Mouse (Mus musculus) CH12.LX (cell line): ENCODE measurements around the gene Pcp4l1. TPM values are rescaled to one million over a fixed set of nuclear protein-coding genes. Genes with fewer than 3 reads are reported as not detected.

Experiments used
- DNase-seq: peaks from one replicate; pipeline ENCODE4 v3.0.0-alpha.2; 2013; ENCODE audit errors: extremely low read depth
- H3K27ac ChIP-seq: 2 replicates; pipeline ENCODE4 v1.5.1; 2012; ENCODE audit warnings: low read depth, mild to moderate bottlenecking, control low read depth, moderate library complexity; ENCODE audit not compliant: insufficient read depth
- H3K27me3 ChIP-seq: replicated peaks from 2 replicates; pipeline ENCODE3; 2012; ENCODE audit warnings: inconsistent platforms
- H3K36me3 ChIP-seq, 2 experiments: replicated peaks in 1 of 2; 2 replicates each; pipeline versions ENCODE3 to v1.6.1; 2012; ENCODE audit warnings: inconsistent platforms in 1 of 2, low read length in 1 of 2, mild to moderate bottlenecking in 1 of 2, mixed read lengths in 1 of 2, moderate library complexity in 1 of 2; ENCODE audit not compliant: control insufficient read depth in 1 of 2, insufficient read depth in 1 of 2
- H3K4me1 ChIP-seq, 2 experiments: 2 replicates each; pipeline ENCODE4 v1.6.1; 2012; ENCODE audit warnings: inconsistent platforms in 1 of 2, moderate library complexity in 1 of 2; ENCODE audit not compliant: insufficient read depth in 2 of 2, control insufficient read depth in 1 of 2
- H3K4me2 ChIP-seq: 2 replicates; pipeline ENCODE4 v1.6.1; 2012; ENCODE audit warnings: low read depth, mild to moderate bottlenecking, control low read depth; ENCODE audit not compliant: poor library complexity, insufficient read depth, severe bottlenecking
- H3K4me3 ChIP-seq, 3 experiments: fragments of 150-350 bp in 1 of 3; sonication (generic) in 1 of 3; replicated peaks in 1 of 3; 2 replicates each; pipeline versions ENCODE3 to v1.5.1; 2011 to 2012; ENCODE audit warnings: low read depth in 2 of 3, low read length in 2 of 3, mild to moderate bottlenecking in 2 of 3, moderate library complexity in 2 of 3, control low read depth in 1 of 3, improper control_type of control experiment in 1 of 3, inconsistent platforms in 1 of 3, mixed read lengths in 1 of 3; ENCODE audit not compliant: poor library complexity in 1 of 3
- H3K79me2 ChIP-seq: replicated peaks from 2 replicates; pipeline ENCODE4 v1.6.1; 2012; ENCODE audit warnings: mild to moderate bottlenecking, moderate library complexity; ENCODE audit not compliant: control insufficient read depth, poor library complexity, insufficient read depth, severe bottlenecking; ENCODE audit errors: extremely low read depth
- H3K9ac ChIP-seq: 2 replicates; pipeline ENCODE4 v1.6.1; 2012; ENCODE audit warnings: low read depth, mild to moderate bottlenecking, control low read depth, moderate library complexity; ENCODE audit not compliant: insufficient read depth
- H3K9me3 ChIP-seq: replicated peaks from 2 replicates; pipeline ENCODE3; 2012; ENCODE audit warnings: low read length, inconsistent platforms, mixed read lengths
- BHLHE40 ChIP-seq: IDR thresholded peaks from 2 replicates; pipeline ENCODE4 v1.6.1; 2011; ENCODE audit warnings: mild to moderate bottlenecking, low read depth, low read length, improper control_type of control experiment
- CHD1 ChIP-seq: IDR thresholded peaks from 2 replicates; pipeline ENCODE4 v1.6.1; 2012; ENCODE audit warnings: low read depth, low read length, improper control_type of control experiment, inconsistent platforms
- CTCF ChIP-seq, 2 experiments: IDR thresholded peaks in 1 of 2; conservative IDR thresholded peaks in 1 of 2; 2 replicates each; pipeline ENCODE4 v1.5.1; 2011 to 2012; ENCODE audit warnings: low read depth in 2 of 2, low read length in 2 of 2, improper control_type of control experiment in 1 of 2, inconsistent platforms in 1 of 2, mild to moderate bottlenecking in 1 of 2, moderate library complexity in 1 of 2
- E2F4 ChIP-seq: IDR thresholded peaks from 2 replicates; pipeline ENCODE4 v1.6.1; 2011; ENCODE audit warnings: low read depth, low read length, improper control_type of control experiment; ENCODE audit not compliant: insufficient replicate concordance
- ETS1 ChIP-seq: conservative IDR thresholded peaks from 2 replicates; pipeline ENCODE4 v1.6.1; 2012; ENCODE audit warnings: low read depth, mild to moderate bottlenecking, inconsistent platforms, low read length, improper control_type of control experiment, moderate library complexity
- IRF4 ChIP-seq: IDR thresholded peaks from 2 replicates; pipeline ENCODE4 v1.6.1; 2014; ENCODE audit warnings: low read depth, mild to moderate bottlenecking, inconsistent platforms, low read length, improper control_type of control experiment
- JUN ChIP-seq: IDR thresholded peaks from 2 replicates; pipeline ENCODE4 v1.6.1; 2011; ENCODE audit warnings: low read depth, mild to moderate bottlenecking, low read length, improper control_type of control experiment, moderate library complexity; ENCODE audit not compliant: insufficient read depth
- JUND ChIP-seq: conservative IDR thresholded peaks from 2 replicates; pipeline ENCODE4 v1.6.1; 2011; ENCODE audit warnings: low read depth, low read length, improper control_type of control experiment
- KAT2A ChIP-seq: IDR thresholded peaks from 2 replicates; pipeline ENCODE4 v1.6.1; 2012; ENCODE audit warnings: low read length, improper control_type of control experiment, inconsistent platforms; ENCODE audit not compliant: insufficient replicate concordance
- MAFK ChIP-seq: IDR thresholded peaks from 2 replicates; pipeline ENCODE4 v1.6.1; 2011; ENCODE audit warnings: low read length, improper control_type of control experiment; ENCODE audit not compliant: insufficient replicate concordance
- MAX ChIP-seq: IDR thresholded peaks from 2 replicates; pipeline ENCODE4 v1.6.1; 2011; ENCODE audit warnings: low read length, improper control_type of control experiment
- MAZ ChIP-seq: IDR thresholded peaks from 2 replicates; pipeline ENCODE4 v1.6.1; 2012; ENCODE audit warnings: low read depth, mild to moderate bottlenecking, inconsistent platforms, low read length, improper control_type of control experiment, moderate library complexity
- MXI1 ChIP-seq: IDR thresholded peaks from 2 replicates; pipeline ENCODE4 v1.6.1; 2011; ENCODE audit warnings: mild to moderate bottlenecking, low read depth, low read length, improper control_type of control experiment
- PAX5 ChIP-seq: IDR thresholded peaks from 2 replicates; pipeline ENCODE4 v1.6.1; 2012; ENCODE audit warnings: low read length, inconsistent platforms, mixed read lengths
- POLR2A ChIP-seq: IDR thresholded peaks from 2 replicates; pipeline ENCODE4 v1.6.1; 2011; ENCODE audit warnings: low read depth, mild to moderate bottlenecking, improper control_type of control experiment, low read length
- POLR2AphosphoS2 ChIP-seq: IDR thresholded peaks from 2 replicates; pipeline ENCODE4 v1.6.1; 2011; ENCODE audit warnings: low read depth, low read length, improper control_type of control experiment
- RAD21 ChIP-seq: IDR thresholded peaks from 2 replicates; pipeline ENCODE4 v1.6.1; 2011; ENCODE audit warnings: low read depth, mild to moderate bottlenecking, low read length, improper control_type of control experiment, moderate library complexity
- SMC3 ChIP-seq: IDR thresholded peaks from 2 replicates; pipeline ENCODE4 v1.6.1; 2011; ENCODE audit warnings: low read depth, low read length, improper control_type of control experiment
- TBP ChIP-seq: conservative IDR thresholded peaks from 2 replicates; pipeline ENCODE4 v1.6.1; 2011; ENCODE audit warnings: low read depth, low read length, improper control_type of control experiment
- UBTF ChIP-seq: IDR thresholded peaks from 2 replicates; pipeline ENCODE4 v1.6.1; 2012; ENCODE audit warnings: low read depth, mild to moderate bottlenecking, inconsistent platforms, low read length, improper control_type of control experiment, moderate library complexity
- ZMIZ1 ChIP-seq: IDR thresholded peaks from 2 replicates; pipeline ENCODE4 v1.6.1; 2012; ENCODE audit warnings: low read depth, mild to moderate bottlenecking, inconsistent platforms, low read length, improper control_type of control experiment
- ZNF384 ChIP-seq: IDR thresholded peaks from 2 replicates; pipeline ENCODE4 v1.6.1; 2012; ENCODE audit warnings: low read depth, low read length, improper control_type of control experiment, inconsistent platforms
- dilution Hi-C: fragments of 300-500 bp; cut with MboI; formaldehyde crosslinking; loops from 2 replicates; pipeline ENCODE4 v1.14.3; 2020; ENCODE audit warnings: low sequenced_read_pairs; ENCODE audit not compliant: extremely low pct_unique_long_range_greater_than_20kb, extremely low pct_ligation_motif_present
- in situ Hi-C: fragments of 300-500 bp; cut with MboI; formaldehyde crosslinking; loops from 3 replicates; pipeline ENCODE4 v1.14.3; 2019; ENCODE audit warnings: low sequenced_read_pairs, low pct_ligation_motif_present, low pct_unique_long_range_greater_than_20kb, mixed read lengths
- polyA plus RNA-seq: library from polyadenylated mRNA; unstranded; fragments of >175 nt; gene quantifications from 2 replicates; pipeline ENCODE4 v1.2.1, GENCODE M21; 2012; ENCODE audit warnings: low read depth; ENCODE audit not compliant: insufficient read length
- total RNA-seq, 2 experiments: library from RNA; depleted of rRNA; stranded (reverse); fragments of 300-350 nt in 1 of 2; fragments of >200 nt in 1 of 2; gene quantifications; 2 replicates each; pipeline ENCODE4 v1.2.3; 2012 to 2014

Gene Pcp4l1
- total and polyA plus RNA-seq, 3 experiments = not detected

DNA sequence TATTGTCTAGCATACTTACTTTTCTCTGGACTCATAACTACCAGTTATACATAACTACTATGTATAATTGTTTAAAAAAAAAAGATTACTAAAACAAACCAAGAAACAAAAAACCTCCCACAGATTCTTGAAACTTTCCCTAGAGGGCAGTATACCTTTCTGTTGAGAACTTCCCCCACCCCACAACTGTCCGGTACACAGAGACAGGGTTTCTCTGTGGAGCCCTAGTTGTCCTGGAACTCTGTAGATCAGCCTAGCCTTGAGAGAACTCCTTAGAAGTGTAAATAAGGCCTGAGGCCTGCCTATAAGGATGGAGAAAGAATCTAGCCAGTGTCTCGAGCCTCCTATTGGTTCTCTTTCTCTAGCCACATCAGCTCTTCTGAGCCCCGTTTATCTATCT is 31.8 kb downstream of the Pcp4l1 start:
- H3K27ac ChIP-seq = no peak overlapping the region
- peak; percentile 39 for DNase-seq
- in situ Hi-C loops = no loop called here
- no peaks in the 10 kb centered on the region for H3K36me3 ChIP-seq
- peak; percentile 66 for TF ChIP-seq ZNF384
- peak in 1 of 2 experiments; percentile 74; a peak in 3 of 4 replicates for TF ChIP-seq CTCF (conservative IDR thresholded peaks at IDR 0.05 in 1 of 2, IDR thresholded peaks at IDR 0.05 in 1 of 2; ENCODE audit: low read depth in 2 of 2, low read length in 2 of 2)
- TF ChIP-seq RAD21 = peak; percentile 54
- no peak for TF ChIP-seq ETS1
- TF ChIP-seq MAX = no peak
- TF ChIP-seq SMC3 = peak; percentile 53
- no peak overlapping the region; the same call in 1 of the 2 replicates for H3K4me2 ChIP-seq
- H3K27me3 ChIP-seq = peaks cover 10% of the 10 kb centered on the region
- no peaks in the 10 kb centered on the region for H3K79me2 ChIP-seq
- dilution Hi-C loops = no loop called here
- no peaks in the 10 kb centered on the region for H3K9me3 ChIP-seq
- H3K4me1 ChIP-seq = peaks cover 0 to 3% of the 10 kb centered on the region in 2 experiments; a peak in 2 of 4 replicates
- H3K9ac ChIP-seq = no peak overlapping the region; the same call in 1 of the 2 replicates
- H3K4me3 ChIP-seq = no peak overlapping the region

DNA sequence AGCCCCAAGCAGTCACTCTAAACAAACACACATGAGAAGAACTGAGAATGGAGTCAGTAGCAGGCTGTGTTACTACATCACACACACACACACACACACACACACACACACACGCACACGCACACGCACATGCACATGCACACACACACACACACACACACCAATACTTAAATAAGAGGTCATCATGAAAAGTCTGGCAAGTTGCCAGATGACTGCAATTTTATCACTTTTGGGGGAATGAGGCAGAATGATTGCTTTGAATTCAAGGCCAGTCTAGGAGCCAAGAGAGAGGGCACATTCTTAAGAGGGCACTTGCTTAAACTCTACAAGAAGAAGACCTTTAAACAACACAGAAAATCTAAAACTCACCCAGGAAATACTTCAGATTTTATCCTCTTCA is 33.5 kb downstream of the Pcp4l1 start:
- H3K4me1 ChIP-seq = peaks cover 0 to 5% of the 10 kb centered on the region in 2 experiments; a peak in 2 of 4 replicates
- no peak for DNase-seq
- no peak for TF ChIP-seq BHLHE40
- TF ChIP-seq ETS1 = no peak
- TF ChIP-seq MAFK = no peak
- TF ChIP-seq E2F4 = no peak
- TF ChIP-seq POLR2AphosphoS2 = no peak
- no peak for TF ChIP-seq MXI1
- TF ChIP-seq MAX = no peak
- TF ChIP-seq SMC3 = no peak
- no peak for TF ChIP-seq UBTF
- TF ChIP-seq JUND = no peak
- TF ChIP-seq KAT2A = no peak
- TF ChIP-seq JUN = no peak
- TF ChIP-seq CTCF (conservative IDR thresholded peaks at IDR 0.05 in 1 of 2, IDR thresholded peaks at IDR 0.05 in 1 of 2; ENCODE audit: low read depth in 2 of 2, low read length in 2 of 2) = no peak
- TF ChIP-seq TBP = no peak
- TF ChIP-seq PAX5 = no peak
- no peak for TF ChIP-seq MAZ
- TF ChIP-seq IRF4 = no peak
- no peak for TF ChIP-seq CHD1
- no peak for TF ChIP-seq POLR2A
- no peak for TF ChIP-seq ZMIZ1

More for the DNA sequence above, 33.5 kb downstream of the Pcp4l1 start:
- H3K27ac ChIP-seq = no peak overlapping the region
- no peaks in the 10 kb centered on the region for H3K79me2 ChIP-seq
- no peaks in the 10 kb centered on the region for H3K9me3 ChIP-seq
- in situ Hi-C loops = no loop called here
- no peaks in the 10 kb centered on the region for H3K36me3 ChIP-seq
- dilution Hi-C loops = no loop called here
- peaks cover 4% of the 10 kb centered on the region for H3K27me3 ChIP-seq
- no peak overlapping the region for H3K4me3 ChIP-seq
- no peak overlapping the region for H3K4me2 ChIP-seq
- H3K9ac ChIP-seq = no peak overlapping the region
